Mouse (Mus musculus) kidney, postnatal 14 days (tissue): ENCODE results near the gene Iscu.

Experiments used
- DNase-seq: peaks from one replicate; pipeline ENCODE4 v3.0.0; 2022; ENCODE audit warnings: mixed read lengths

The Iscu gene

DNA sequence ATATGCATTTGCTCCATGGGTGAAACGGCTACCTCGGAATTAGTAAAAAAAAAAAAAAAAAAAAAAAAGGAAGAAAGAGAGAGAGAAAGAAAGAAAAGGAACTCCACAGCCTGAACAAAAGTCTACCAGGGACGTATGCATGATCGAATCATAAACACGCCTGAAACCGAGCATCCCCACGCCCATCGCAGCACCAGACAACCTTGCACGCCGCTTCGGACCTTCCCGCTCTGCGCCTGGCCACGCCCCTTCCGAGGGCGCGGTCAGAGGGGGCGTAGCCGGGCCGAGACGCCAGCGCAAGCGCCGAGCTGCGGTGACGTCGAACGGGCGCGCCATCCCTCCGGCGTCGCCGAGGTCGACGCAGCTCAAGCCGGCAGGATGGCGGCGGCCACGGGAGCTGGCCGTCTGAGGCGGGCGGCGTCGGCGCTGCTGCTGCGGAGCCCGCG lies at the start of gene Iscu, which contains the start of gene Sart3:
Gene Iscu (plus strand): TSS at position 299 of the 446 bp plus-strand sequence.
Gene Sart3 (minus strand): TSS at position 61 of the 446 bp plus-strand sequence.
- peak; percentile 97 for DNase-seq

DNA sequence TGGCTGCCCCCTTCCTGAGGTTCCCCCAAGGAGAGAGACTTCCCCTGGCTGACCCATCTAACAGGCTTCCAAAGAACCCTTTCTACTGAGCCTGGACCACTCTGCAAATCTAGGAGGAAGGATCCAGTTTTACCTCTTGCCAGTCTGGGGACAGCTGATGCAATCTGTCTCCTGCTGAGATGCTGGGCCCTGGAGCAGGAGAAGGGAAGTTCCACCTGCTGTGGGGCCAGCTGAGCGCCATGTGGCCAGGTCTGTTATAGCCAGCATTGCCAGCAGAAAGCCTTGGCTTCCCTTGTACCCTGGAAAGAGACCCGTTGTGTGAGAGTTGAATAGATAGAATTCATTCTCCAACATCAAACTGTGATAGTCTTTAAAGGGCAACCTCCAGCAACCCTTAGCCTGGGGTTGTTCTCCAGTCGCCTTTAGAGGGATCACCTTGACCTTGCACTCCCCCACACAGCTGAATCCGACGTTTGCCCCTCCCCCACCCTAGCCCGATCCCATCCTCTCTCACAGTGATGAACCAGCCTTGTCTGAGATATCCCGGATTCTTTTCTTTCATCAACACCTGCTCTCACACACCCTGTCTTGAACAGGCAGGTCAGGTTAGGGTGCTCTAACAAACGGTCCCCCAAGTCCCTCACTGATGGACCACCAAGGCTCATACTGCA lies 48.8 kb upstream of the Iscu start:
- no peak for DNase-seq

DNA sequence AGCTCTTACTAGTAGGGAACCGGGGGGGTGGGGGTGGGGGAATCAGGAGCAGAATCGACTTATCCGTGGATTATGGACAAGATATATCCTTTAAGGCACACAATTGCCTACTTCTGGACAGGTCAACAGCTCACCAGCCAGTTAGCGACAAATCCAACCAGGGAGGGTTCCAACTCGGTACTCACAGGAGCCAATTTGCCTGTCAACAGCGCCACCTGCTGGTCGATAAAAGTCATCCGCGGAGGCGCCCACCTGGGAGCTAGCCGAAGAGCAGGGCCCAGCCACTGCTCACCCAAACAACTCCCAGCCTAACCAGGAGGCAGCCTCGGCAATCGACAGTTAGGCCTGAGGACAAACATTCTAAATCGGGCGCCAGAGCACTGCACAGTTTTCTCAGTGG lies 48.1 kb upstream of the Iscu start, which contains the start of gene 1700069L16Rik:
Gene 1700069L16Rik (minus strand): TSS at position 327 of the 400 bp plus-strand sequence.
- DNase-seq: peak; percentile 87

DNA sequence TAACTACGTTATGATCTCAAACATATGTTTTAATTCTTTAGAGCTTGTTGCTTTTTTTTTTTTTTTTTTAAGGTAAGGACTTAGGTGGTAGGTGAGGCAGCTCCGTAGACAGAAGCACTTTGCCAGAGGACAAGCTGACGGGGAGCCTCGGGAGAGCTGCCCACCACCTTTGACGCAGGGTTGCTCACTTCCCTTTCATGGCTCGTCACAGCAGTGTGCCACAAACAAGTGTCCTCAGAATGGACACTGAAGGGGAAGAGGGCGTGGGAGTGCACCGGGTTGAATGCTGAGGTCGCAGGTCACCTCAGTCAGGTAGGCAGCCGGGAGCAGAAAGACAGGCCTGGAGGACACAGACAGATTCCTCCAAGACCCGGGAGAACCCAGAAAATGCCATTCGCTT lies 47.1 kb upstream of the Iscu start:
- DNase-seq: no peak

DNA sequence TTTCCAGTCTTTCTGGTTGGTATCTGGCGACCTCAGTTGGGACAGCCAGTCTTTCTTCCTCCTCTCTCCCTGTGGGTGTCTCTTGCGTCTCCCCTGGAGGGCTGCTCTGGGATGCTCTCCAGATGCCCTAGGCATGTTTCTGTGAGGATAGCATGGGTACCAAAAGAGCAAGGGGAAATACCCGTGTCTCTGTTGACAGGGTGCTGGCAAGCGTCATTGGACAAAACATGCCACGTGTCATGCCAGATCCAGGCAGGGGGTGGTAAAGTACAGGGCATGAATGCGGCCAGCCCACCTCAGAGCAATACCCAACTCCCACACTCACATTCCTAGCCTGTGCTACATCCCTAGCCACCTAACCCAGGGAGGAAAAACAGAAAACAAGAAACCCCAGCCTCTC lies 45.9 kb upstream of the Iscu start:
- DNase-seq: no peak

DNA sequence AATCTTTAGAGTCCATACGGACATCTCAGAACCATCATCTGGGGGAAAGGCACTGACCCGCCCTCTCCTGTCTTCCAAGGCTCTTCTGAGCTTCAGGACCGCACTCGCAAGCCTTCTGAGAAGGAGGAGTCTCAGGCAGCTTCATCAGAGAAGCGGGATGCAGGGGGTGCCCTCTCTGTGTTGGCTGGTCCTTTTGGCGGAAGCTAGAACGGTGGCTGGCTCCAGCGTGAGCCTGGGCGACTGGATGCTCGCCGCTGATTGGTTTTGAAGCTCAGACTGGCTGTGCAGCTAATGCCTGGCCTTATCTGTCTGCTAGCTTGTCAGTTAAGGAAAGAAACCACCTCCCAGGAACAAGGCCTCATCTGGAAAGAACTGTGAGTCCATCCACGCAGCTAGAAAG lies 45.3 kb upstream of the Iscu start:
- DNase-seq: no peak

DNA sequence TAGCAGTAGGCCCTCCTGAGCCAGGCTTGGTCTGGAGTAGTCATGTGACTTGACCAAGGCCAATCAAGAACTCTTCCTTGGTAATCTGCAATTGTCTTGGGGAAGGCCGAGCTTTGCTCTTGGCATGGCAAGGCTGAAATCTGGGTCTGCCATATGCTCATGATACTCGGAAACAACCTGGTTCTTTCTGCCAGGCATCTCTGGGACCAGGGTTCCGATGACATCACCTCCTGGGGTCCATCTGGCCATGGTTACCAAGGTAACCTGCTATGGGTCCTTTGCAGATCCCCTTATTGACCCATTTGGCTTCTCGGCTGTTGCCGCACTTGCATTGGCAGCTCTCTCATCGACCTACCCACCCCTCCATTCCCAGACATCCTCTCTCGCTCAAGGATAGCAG lies 44.5 kb upstream of the Iscu start:
- DNase-seq: no peak

DNA sequence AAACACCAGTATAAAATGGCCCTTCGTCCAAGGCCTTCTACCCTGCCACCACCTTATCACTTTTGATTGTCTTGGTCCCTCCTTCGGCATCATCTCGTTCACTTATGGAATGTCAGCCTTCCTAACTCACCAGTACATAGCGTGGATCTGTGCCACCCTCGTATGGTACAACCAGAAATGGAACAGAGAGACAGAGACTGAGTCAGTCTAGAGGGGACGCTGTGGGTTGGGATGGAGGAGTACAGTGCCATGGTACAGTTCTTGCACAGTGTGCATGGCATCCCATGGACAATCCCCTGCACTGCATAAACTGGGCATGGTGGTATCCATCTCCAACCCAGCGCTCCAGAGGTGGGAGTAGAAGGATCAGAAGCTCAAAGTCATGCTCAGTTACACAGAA lies 43.9 kb upstream of the Iscu start:
- DNase-seq: no peak

DNA sequence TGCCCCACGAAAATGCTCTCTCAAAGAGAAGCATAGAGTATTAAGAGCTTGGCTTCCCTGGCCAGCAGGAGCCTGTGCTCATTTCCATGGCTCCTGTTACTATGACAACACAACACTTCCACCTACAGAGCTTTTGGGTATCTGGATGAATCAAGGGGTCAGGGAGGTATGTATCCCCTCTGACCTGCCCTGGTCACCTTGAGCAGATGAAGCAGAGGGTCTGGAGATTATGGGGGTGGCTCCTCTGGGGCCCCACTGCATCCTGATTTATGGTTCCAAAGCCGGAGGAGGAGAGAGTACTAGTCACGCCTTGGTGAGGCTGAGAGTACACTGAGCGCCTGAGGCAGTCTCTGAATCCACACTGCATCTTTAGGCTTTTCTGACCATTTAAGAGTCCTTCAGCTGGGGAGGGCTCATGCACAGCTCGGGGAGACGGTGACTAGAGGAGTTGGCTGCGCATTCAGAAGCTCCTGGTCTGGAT lies 41.9 kb upstream of the Iscu start:
- DNase-seq: no peak

DNA sequence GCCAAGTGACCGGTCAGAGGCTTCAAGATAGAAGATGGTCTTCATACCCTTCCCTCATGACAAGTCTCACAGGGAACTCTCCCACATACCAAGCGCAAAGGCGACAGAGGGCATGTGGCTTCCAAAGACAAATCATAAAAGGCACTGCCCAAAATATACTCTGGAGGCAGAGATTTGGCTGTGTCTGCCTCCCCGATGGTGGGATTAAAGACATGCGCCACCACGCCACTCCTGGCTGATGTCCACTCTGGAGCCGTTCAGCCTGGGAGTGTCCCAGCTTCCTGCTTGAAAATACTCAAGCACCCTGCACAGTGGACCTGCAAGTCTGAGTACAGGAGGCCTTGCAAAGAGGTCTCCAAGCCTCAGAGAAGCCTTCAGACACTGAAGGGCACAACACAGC lies 41.4 kb upstream of the Iscu start:
- DNase-seq: no peak

DNA sequence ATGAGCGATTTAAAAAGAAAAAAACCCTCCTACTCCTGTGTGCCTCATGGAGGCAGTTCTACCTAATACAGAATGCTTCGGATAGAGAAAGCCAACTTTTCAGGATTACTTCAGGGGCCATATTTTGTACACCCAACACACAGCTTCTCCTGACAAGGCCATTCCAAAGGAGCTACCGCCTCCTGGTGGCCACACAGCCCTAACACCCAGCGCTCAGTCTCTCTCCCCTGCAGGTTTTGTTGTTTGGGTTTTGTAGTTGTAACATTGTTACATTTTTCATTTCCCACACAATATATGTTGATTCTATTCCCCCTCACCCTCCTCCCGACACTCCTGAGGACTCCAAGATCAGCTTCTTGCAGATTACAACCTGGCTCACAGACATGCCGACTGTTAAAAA lies 40.4 kb upstream of the Iscu start:
- DNase-seq: peak; percentile 46

DNA sequence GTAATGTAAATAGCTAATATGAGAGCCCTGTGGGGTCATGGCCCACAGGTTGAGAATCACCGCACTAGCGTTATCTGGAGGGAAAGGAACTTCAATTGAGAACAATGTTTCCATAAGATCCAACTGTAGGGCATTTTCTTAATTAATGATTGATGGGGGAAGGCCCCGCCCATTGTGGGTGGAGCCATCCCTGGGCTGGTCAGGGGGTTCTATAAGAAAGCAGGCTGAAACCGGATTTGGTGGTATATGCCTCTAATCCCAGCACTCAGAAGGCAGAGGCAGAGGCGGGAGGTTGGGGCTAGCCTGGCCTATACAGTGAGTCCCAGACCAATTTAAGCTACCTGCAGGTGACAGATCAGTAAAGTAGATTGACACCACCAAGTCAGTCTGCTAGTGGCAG lies 38.2 kb upstream of the Iscu start:
- no peak for DNase-seq

DNA sequence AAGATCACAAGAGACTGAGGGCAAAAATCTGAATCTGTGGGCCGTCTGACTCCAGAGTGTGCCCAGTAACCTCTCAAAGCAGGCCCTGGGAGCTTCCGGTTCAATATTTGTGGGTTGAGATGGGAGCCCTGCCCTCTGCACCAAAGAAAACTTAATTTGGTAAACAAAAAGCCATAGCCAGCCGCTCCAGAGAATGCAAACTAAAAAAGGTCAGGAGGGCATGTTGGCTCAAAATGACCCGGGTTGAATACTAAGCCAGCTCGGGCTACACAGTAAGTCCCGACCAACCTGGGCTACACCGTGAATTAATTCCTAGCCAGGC lies 37.6 kb upstream of the Iscu start:
- no peak for DNase-seq

DNA sequence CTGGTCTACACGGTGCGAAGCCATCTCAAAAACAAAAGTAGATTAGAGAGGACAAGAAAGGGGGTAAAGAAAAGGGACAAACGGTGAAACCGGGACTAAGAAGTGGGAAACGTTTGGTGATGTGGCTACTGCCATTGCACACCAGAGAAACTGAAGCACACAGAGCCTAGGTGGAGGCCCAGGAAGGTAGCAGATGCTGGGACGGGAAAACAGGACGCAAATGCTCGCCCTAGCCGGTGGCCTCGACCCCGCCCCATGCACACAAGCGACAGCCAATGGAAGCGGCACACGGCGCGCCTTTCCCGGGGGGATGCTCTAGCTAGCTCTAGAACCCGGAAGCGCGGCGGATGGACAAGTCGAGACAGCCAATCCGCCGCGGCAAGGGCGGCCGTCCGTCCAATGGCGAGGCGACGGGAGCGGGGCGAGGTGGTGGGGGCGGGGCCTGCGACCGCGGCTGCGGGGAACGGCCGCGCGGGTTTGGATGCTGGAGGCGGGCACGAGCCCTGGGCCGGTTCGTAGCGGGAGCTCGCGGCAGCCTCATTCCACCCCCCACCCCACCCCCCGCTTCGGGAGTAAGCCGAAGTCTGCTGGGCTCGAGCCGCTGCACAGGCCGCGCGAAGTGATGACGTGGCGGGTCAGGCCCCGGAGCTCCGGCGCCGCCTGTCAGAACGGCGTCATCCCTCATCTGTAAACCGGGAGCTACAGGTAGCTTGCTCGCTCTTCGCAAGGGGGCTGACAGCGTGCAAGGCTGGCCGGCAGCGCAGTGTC lies 37.0 kb upstream of the Iscu start, which contains the start of gene Ficd:
Gene Ficd (plus strand): TSS at position 459 of the 768 bp plus-strand sequence.
- peak; percentile 96 for DNase-seq

DNA sequence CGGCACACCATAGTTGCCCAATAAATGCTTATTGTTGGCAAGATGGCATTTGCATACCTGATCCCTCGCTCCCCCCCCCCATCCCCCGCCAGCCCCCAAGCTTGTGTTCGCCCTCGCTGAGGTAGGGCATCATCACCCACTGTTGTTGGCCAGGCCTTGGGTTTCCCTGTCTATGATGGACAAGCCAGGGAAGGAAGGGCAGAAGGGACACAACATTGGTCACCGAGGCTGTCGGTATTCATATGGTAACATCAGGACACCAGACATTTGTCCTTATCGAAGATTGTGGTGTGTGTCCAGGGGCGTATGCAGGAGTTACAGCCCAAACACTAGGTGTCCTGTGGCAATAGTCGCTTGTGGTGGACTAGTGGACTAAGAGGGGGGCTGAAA lies 36.4 kb upstream of the Iscu start:
- no peak for DNase-seq

DNA sequence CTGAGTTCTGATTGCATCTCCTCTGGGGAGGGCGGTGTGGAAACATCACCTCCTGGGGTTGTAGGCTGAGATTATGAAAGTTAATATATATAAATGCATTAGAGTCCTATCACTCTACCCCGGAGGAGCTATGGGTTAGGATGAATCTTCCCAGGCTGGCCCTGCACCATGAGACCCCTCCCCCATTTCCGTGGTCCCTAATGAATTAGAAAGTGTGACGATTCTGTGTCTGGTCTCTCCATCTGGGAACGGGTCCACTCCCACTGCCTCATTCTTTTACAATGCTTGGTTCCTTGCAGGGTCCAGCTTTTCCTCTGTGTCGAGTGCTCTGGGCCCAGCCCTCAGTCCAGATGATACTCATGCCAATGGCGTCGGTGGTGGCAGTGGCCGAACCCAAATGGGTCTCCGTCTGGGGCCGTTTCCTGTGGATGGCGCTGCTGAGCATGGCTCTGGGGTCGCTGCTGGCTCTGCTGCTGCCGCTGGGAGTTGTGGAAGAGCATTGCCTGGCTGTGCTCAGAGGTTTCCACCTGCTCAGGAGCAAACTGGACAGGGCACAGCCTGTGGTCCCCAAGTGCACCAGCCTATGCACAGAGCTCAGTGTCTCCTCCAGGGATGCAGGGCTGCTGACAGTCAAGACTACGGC lies 35.9 kb upstream of the Iscu start:
- DNase-seq: no peak

DNA sequence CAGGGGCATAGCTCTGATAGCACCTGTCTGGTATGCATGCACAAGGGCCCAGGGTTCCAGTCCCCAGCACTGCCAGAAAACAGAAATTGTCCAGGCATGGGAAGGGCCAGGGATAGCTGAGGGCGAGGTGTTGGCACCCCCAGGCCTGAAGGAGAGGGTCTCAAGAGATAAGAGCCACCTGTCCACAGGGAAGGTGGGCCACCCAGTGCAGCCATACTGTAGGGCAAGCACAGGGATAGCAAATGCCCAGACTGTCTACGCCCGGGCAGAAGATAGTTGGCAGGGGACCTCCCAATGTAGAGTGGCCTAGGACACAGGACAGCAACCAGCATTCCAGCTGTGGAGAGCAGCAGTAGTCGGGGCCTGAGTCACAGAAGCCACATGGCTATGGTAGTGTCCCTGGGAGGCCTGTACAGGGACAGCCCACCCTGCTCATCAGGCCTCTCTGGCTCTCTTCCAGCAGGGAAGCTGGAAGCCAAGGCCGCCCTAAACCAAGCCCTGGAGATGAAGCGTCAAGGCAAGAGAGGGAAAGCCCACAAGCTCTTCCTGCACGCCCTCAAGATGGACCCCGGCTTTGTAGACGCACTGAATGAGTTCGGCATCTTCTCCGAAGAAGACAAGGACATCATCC lies 34.8 kb upstream of the Iscu start:
- DNase-seq: no peak

DNA sequence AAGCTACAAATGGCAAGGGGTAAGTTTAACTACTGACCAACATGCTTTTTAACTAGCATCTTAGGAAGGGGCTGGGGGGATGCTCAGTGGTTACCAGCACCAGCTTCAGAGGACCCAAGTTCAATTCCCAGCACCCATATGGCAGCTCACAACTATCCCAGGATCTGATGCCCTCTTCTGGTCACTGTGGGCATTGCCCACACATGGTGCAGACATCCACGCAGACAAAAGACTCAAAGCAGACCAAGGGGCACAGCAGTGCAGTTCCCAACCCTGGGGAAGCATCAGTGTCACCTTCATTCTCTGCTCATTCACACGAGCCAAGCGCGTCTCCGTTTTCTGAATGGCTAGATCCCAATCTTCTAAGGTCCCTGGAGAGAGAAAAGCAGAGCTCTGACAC lies 24.9 kb upstream of the Iscu start:
- no peak for DNase-seq

DNA sequence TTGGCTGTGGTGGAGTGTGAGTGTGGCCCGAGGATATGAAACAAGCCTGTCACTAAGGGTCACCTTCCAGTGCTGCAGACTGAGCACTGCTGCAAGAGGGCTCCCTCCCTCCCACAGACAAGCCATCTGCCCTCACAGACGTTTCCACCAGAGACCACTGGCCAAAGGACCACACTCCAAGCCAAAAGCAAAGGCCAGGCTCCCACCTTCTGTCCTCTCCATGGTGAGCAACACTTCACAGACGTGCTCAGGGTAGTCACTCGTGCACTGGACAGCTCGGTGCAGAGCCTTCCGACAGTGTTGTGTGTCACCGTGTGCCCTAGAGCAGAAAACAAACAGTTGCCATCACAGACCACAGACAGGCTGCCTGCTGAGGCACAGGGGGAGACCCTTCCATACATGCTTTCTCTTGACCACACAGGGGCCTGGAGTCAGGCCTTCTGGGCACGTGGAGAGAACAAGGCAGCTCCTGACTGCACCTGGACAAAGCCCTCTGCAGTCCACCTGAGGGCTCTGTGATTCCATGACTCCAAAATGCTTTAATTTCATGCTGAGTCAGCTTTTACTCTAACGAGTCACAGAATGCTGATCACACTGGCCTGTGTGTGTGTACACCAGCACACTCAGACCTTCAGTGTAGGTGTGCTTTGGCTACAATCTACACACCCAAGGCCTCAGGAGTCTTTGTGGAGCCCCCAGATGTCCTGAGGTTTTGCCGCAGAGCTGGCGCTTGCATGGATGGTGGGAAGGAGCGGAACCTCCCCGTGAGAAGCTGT lies 23.8 kb upstream of the Iscu start:
- no peak for DNase-seq

DNA sequence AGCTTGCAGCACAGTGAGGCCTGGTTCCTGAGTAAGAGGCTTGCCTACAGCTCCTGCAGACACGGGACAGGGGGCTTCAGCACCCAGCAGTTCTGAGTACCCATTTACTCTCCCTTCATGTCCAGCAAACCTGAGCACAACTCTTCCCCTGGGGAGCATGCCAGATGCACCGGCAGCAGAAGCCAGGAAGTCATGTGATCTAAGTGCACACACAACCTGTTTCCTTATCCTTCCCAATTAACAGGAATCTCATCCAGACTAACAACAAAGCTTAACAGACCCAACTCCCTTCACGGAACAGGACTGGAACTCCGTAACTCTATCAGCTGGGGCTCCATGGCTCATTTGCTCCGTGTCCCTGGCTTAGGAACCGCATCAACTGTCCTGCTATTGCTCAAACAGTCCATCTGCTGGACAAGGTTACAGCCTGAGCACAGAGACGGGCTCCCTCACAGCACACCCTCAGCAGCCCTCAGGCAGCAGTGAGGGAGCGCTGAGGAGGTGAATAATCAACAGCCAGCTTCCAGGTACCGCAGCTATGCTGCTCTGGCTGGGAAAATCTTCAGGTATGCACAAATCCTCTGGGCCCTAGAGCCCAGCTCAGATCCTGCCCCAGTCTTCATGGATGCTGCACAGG lies 20.9 kb upstream of the Iscu start:
- DNase-seq: no peak

DNA sequence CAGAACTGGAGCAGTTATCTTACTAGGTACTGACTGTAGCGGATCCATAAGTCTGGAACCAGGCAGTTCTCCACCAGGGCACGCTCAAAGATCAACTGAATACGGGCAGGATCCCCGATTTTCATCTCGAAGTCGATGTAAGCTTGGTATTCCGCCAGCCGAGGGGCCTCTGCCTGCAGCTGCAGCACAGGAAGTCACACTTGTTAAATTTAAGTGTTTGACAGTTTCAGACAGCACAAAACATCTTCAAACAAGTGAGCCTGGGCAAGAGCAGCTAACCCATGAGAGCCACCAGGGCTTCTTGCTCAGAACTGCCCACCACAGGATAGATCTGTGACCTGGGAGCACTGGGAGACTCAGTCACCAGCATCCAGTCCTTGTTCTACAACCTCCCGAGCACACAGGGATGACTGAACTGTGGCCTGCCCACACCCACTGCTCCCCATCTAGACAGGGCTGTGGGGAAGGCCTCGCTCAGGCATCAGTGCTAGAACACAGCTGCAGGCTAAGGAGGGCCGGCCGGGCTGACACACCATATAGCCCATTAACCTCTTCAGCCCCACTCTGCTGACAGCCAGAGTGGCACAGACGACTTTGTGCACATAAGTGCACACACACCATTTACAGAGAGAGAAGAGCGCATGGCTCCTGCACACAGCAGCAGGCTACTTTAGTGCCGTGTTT lies 17.1 kb upstream of the Iscu start:
- no peak for DNase-seq
